Mouse (Mus musculus) thymus, adult 2 months (tissue): ENCODE data around the gene Fam124a.

Experiments used
- CTCF ChIP-seq: fragments of 200-500 bp; IDR thresholded peaks from 2 replicates; pipeline ENCODE4 v1.5.1; 2012; ENCODE audit warnings: mild to moderate bottlenecking, control low read depth, low read length, moderate library complexity, borderline replicate concordance; ENCODE audit not compliant: control insufficient read depth, poor library complexity, insufficient read depth; ENCODE audit errors: extremely low read depth
- POLR2A ChIP-seq: fragments of 200-500 bp; IDR thresholded peaks from 2 replicates; pipeline ENCODE4 v1.6.1; 2012; ENCODE audit warnings: mild to moderate bottlenecking, low read length, control low read depth, moderate library complexity; ENCODE audit not compliant: control insufficient read depth, poor library complexity, insufficient read depth; ENCODE audit errors: extremely low read depth

GRCm38 (mm10) chr14:62563679-62564078 lies 8.1 kb downstream of the Fam124a start:
- TF ChIP-seq CTCF (no peak), POLR2A (no peak)
